Mouse (Mus musculus) mouse embryonic stem cell (cell line): Measurements from ENCODE around the gene Lamb2.

Source experiments
- in situ Hi-C, 2 experiments: fragments of 300-500 bp; cut with MboI; formaldehyde crosslinking; loops; 1 replicate in 1 of 2; 3 replicates in 1 of 2; pipeline ENCODE4 v1.14.3; 2019 to 2020; ENCODE audit warnings: low sequenced_read_pairs in 2 of 2, low pct_unique_long_range_greater_than_20kb in 1 of 2, mixed read lengths in 1 of 2; ENCODE audit not compliant: unreplicated experiment in 1 of 2

Lamb2 gene

GRCm38 (mm10) chr9:108488403-108488802 is 8.9 kb downstream of the Lamb2 start:
- in situ Hi-C loops, result no loop called here

GRCm38 (mm10) chr9:108489215-108489614 is 9.7 kb downstream of the Lamb2 start:
- in situ Hi-C loops, result no loop called here

GRCm38 (mm10) chr9:108489702-108490558 is 10.4 kb downstream of the Lamb2 start:
- in situ Hi-C loops, result no loop called here

GRCm38 (mm10) chr9:108490559-108491285 is 11.2 kb downstream of the Lamb2 start, which contains the start of gene Usp19:
Gene Usp19 (plus strand): TSS chr9:108490602.
- in situ Hi-C loops, result no loop called here

- in situ Hi-C loops, result no loop called here
Measured at GRCm38 (mm10) chr9:108491286-108491580, 11.7 kb downstream of the Lamb2 start.

- in situ Hi-C loops, result no loop called here
Measured at GRCm38 (mm10) chr9:108492043-108492750, 12.7 kb downstream of the Lamb2 start.

- in situ Hi-C loops, result no loop called here
Measured at GRCm38 (mm10) chr9:108493246-108493645, 13.7 kb downstream of the Lamb2 start.

- in situ Hi-C loops, result no loop called here
Measured at GRCm38 (mm10) chr9:108494146-108494825, 14.8 kb downstream of the Lamb2 start.

GRCm38 (mm10) chr9:108494905-108495304 is 15.4 kb downstream of the Lamb2 start:
- in situ Hi-C loops, result no loop called here

- in situ Hi-C loops, result no loop called here
Measured at GRCm38 (mm10) chr9:108499231-108499630, 19.7 kb downstream of the Lamb2 start.

- in situ Hi-C loops, result no loop called here
Measured at GRCm38 (mm10) chr9:108499943-108500342, 20.4 kb downstream of the Lamb2 start.

GRCm38 (mm10) chr9:108506901-108507300 is 27.4 kb downstream of the Lamb2 start:
- in situ Hi-C loops, result no loop called here

GRCm38 (mm10) chr9:108507619-108508434 is 28.3 kb downstream of the Lamb2 start, which contains the start of gene Qars:
Gene Qars (plus strand): TSS chr9:108507706.
- in situ Hi-C loops, result no loop called here

GRCm38 (mm10) chr9:108508776-108509175 is 29.2 kb downstream of the Lamb2 start:
- in situ Hi-C loops, result no loop called here

GRCm38 (mm10) chr9:108516380-108517251 is 37.1 kb downstream of the Lamb2 start, which contains the start of gene Qrich1:
Gene Qrich1 (plus strand): TSS chr9:108516806.
- in situ Hi-C loops, result no loop called here

GRCm38 (mm10) chr9:108517253-108517930 is 37.9 kb downstream of the Lamb2 start:
- in situ Hi-C loops, result no loop called here
